Mouse (Mus musculus) skeletal muscle tissue, adult 2 months (tissue): ENCODE results near the gene Med13l.

Experiments used
- DNase-seq: peaks from one replicate; pipeline ENCODE4 v3.0.0-alpha.2; 2012; ENCODE audit warnings: low read depth, low spot score

The Med13l gene

DNA sequence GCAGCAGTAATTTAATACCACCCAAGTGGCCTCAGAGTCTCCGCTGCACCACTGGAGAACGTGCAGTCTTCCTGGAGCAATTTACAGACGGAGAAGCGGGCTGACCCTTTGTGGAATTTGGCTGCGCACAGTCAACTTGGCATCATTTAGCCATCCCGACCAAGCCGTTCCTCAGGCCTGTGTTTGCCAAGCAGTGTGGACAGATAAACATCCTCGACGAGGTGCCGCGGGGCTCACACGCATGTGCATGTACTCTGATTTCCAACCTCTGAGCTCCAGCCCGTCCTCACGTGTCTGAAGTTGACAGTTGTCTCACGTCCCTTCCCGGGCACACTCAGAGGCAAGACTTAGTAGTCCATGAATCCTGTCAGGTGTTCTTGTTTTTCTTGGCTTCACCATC lies 166.9 kb downstream of the Med13l start:
- DNase-seq, result peak; percentile 10

DNA sequence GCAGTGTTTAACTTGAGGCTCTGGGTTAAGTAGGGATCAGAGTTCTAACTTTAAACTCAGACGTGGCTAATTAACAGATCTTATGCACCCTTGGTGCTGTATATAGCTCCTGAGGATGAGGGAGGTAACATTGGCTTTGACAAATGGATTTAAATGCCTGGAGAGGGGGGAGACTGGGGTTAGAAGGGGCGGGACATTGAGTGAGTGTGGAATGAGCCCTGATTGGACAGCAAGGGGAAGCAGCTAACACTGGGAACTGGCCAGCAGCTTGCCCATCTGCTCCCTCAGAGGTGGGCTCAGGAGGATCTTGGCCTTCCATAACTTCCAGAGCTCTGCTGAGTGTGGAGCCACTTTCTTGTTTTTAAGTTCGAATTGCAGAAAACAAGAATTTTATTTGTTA lies 171.7 kb downstream of the Med13l start:
- no peak for DNase-seq

DNA sequence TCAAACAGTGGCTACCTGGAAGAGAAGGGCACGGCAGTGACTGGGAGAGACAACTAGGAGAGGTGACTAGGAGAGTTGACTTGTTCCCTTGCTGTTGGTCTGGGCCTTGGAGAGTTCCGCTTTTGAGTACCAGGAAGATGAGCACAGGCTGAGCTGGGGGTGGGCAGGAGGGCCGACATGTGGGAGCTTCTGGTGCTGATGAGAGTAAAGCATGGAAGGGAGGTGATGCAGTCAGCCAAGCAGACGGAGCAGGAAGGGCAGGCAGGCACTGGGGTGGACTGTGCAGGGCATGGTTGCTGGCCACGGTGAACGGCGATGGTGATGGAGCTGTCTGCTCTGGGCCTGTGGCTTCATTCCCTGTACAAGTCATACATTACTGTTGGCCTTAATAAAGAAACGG lies 172.2 kb downstream of the Med13l start:
- no peak for DNase-seq

DNA sequence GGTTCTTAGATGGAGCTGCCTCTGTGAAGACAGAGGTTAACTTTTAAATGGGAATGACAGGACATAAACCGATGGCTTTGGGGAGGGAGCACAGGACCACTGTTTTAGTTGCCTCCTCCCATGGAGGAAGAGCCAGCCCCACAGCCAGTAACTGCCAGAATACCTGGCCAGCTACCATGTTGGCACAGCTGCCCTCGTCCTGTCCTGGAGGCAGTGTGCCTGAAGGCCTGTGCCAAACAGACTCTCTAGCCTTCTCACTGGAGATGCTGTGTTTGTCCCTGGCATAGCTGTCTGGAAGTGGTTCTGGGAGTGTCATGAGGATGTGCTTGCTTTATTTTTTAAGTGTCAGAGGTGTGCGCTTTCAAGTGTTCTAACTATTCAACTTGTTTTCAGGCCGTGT lies 173.1 kb downstream of the Med13l start:
- DNase-seq, result peak; percentile 75

DNA sequence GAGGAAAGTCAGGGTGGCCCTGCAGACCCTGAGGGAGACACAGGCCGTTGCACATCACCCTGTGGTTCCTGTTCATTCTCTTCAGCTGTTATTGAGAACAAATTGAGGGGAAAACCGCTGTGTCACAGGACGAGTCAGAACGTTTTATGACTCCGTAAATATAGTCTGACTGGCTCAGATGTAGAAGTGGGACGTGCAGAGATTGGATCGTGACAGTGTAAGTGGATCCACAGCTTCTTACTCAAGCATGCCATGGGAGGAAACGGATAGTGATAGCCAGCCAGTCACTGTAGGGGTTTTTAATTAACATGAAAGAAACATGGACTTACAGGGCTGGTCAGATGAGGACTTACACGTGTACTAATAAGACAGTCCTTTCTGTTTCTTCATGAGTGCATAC lies 174.0 kb downstream of the Med13l start:
- DNase-seq, result peak; percentile 45

DNA sequence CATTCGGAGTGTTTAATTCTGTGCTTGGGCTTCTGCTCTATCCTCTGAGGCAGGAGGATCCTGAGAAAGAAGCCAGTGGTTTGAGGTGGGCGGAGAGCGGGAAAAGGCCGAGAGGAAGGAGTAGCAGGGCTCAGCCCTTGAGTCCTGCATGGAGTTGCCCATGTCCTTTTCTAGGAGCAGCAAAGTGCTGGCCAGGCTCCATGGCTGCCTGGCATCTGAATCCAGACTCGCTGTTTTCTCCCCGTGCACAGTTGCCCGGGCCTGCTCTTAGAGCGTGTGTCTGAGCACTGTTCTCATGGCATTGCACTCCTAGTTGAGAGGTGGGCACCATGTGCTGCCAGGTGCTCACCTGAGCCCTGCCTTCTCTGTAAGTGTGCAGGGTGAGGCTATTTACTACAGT lies 175.3 kb downstream of the Med13l start:
- peak; percentile 16 for DNase-seq

DNA sequence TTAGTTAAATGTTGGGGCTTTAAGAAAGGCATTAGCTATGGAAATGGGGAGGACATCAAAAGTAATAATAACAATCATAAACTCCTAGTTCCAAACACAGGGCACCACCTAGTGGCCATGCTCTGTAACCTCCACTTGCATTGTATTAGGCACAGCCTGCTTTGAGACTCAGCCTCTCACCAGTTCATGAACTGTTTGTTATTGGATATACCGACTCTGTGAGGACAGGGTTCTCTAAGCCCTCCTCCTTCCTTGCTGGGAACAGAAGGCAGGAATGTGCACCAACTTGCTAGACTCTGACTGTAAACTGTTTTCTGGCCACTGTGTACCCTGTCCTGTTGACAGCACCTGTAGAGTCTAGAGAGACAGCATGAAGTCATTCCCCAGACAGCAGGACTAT lies 177.1 kb downstream of the Med13l start:
- peak; percentile 38 for DNase-seq

DNA sequence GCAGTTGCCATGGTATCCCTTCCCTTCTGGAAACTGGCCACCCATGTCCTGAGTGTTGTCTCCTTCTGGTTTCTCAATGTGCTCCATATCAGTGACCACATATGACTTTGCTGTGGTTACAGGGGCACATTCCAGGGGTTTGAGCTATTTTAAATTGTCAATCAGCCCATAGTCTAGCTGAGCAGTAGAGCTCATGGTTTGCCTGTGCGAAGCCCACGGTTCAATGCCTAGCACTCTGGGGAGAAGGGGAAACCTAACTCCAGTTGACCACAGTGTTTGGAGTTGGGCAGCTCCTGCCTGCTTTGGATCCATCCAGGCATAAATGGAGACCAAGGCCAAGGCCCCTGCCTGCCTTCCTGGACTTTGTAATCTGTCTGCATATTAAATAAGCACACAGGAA lies 182.6 kb downstream of the Med13l start:
- no peak for DNase-seq

DNA sequence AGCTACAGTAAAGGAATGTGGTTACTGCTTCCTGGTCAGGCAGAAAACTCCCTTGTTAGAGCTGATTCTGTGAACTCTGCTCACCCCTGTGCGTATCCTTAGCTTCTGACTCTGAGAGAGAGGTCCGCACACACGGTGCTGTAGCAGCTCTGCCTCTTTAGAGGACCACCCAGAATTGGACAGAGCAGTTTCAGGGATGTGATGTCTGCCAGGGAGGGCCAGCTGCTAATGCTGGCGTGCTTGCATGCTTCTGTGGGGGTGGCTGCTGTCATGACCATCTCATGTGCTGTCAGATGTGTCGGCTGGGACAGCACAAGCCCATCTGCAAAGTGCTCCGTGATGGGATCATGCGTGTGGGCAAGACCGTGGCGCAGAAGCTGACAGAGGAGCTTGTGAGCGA lies 186.5 kb downstream of the Med13l start:
- no peak for DNase-seq

DNA sequence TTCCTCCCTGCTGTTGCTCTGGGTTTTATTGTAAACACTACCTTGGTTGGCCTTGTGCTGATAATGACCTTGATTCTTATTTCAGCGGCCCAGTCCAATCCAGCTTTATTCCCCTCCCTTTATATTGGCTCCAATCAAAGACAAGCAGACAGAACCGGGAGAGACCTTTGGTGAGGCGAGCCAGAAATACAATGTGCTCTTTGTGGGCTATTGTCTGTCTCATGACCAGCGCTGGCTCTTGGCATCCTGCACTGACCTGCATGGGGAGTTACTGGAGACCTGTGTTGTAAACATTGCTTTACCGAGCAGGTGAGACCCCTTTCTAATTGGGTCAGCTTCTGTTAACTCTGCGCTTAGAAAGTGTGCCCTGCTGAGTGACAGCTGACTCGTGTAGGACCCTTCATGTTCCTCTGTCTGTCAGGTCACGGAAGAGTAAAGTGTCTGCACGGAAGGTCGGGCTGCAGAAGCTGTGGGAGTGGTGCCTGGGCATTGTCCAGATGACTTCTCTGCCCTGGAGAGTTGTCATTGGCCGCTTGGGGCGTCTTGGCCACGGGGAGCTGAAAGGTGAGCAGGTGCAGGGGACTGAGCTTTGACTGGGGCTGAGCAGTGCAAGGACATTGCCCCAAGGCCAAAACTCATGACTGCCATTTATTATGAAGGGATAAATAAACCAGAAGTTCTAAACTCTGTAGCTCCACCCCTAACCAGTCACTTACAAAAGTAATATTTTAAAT lies 191.1 kb downstream of the Med13l start:
- no peak for DNase-seq

DNA sequence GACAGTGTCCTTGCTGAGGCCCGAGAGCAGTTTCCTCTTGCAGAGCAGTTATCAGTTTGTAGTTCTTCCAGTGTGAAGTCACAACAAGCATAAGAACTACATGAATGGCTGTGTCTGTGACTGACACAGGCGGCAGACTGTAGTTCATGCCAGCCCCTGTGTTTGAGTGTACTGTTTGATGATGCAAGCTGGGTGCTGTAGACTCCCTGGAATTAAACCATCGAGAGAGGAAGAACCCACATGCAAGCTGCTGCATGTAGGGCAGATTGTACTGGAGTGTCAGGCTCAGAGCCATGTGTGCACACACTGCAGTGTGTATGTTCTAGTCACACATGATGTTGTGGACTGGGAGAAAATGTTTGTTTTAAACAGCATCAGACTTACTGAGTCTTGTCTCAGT lies 192.4 kb downstream of the Med13l start:
- DNase-seq, result no peak

DNA sequence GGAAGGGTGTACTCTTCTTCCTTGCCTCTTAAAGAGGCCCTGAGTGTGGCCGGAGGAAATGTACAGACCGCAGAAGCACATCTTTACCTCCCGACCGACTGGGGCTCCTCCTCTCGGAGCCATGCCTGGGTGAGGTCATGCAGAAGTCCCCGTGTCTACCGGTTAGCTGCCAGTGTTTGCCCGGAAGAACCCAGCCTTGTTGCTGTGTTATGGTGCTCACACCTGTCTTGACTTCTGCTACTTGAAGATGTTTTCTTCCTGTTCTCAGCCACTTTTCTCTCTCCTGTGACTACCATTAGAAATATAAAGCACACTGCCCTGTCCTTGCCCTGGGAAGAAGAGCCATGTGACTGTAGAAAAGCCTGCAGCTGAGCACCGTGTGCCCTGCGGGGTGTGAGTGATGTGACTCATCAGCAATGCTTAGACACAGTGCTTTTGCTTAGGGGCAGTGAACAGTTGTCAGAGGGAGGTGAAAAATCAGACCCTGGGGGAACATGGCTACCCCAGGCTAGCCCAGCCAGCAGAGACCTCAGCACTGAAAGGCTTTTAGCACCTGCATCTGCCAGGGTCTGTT lies 193.1 kb downstream of the Med13l start:
- no peak for DNase-seq

DNA sequence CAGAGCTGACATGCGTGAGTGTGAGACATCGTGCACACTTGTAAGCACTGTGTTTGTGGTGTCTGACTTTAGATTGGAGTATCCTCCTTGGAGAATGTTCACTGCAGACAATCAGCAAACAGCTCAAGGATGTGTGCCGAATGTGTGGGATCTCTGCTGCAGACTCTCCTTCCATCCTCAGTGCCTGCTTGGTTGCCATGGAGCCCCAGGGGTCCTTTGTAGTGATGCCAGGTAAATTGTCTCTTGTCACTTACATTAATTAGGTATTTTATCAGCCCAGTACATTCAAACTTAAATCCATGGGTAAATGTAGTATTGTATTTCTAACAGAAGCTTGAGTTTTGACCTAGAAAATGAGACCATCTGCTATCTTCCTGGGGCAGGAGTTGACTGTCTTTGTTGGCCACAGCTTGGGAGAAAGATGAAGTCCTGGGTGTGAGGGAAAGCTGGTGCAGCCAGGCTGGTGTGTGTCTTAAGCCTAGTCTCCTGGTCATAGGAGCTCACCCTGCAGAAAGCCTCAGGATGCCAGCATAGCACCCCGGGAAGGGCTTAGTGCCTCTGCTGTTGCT lies 193.8 kb downstream of the Med13l start:
- no peak for DNase-seq

DNA sequence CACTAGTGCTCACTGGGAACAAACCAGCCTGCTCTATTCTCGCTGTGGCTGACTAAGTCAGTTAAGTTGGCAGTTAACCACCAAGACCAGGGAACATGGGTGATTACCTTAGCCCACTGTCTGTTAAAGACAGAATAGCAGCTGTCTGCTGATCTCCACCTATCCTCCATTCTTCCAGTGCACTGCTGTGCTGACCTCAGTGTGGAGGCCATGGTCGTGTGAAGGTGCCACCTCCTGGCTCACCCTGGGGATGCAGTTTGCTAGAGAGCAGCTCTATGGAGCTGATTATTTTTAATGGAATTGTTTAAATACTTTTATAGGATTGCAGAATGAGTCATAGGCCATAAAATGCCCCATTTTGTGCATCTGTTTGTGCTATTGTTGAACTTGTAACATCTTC lies 195.6 kb downstream of the Med13l start:
- DNase-seq, result no peak

DNA sequence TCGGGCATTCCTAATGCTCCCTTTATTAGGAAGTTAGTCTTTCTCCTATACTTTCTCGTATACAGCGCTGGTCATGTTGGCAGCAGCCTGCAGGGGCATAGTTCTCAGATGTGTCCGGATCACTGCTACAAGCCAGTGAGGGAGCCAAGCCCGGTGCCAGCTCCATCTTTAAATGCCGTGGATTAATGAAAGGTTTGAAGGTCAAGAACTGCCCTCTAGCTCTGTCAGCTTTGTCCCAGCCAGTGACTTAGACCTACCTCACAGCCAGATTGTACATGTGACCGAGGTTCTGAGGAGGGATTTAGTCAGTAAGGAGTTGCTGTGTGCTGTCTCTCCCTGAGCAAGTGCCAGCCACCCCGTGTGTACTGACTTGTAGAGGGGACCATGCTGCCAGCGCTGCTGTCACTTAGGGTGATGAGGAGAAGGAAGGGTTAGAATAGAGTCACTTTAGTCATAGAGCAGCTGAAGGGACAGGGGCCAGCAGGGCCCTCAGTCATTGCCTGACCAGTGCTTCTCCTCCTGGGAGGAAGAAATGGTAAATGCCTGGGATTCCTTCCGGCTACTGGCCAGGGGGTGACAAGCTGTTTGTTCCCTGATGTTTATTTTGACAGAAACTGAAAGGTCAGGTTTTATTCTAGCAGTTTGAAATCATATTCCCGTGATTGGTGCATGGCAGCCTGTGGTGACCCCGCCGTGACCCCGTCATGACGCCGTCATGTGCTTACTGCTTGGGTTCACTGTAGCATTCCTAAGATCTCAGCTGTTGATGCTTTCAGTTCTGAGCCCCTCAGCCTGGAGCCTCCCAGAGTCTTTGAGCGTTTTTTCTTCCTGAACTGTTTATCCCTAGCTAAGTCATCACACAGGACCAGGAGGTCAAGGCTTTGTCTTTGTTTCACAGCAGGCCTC lies 197.2 kb downstream of the Med13l start:
- no peak for DNase-seq

DNA sequence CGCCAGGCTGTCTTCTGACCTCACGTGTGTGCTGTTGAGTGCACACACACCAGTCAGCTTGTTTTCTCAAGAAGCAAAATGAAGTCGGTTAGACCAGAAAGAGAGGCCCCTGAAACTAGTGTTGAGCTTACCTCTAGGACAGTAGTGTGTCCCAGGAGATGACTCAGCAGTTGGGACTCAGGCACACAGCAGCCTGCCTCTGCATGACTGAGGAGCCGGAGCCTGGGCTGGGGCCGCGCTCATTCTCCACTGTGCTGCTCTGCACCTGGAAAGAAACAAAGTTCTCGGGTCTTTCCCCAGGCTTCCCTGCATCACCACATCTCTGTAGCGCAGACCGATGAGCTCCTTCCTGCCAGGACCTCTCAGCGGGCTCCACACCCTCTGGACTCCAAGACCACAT lies 200.5 kb downstream of the Med13l start:
- DNase-seq, result no peak

DNA sequence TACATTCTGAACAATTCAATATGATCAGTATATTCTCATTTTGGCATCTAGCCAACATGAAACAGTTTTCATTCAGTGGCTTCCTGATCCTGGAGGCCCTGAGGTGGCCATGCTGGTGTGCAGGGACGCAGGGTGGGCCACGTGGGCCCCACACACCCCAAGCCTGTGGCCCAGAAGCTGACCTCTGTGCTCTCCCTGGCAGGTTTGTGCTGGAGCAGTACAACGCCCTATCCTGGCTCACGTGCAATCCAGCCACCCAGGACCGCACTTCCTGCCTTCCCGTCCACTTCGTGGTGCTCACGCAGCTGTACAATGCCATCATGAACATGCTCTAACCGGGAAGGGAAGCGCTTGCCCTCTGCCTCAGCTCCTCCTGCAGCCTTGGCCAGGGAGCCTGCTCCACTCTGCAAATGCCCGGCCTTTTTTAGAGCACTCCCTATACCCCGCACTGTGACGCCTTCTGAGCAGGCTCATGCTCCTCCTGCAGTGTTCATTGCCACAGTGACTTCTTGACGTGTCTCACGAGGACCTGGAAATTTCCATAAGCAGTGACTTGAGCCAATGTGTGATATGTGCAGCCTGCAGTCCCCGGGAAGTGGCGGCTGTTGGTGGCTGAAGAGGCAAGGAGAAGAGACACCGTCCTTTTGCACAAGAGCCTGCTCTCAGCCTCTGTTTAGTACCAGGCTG lies 202.2 kb downstream of the Med13l start:
- DNase-seq, result no peak

DNA sequence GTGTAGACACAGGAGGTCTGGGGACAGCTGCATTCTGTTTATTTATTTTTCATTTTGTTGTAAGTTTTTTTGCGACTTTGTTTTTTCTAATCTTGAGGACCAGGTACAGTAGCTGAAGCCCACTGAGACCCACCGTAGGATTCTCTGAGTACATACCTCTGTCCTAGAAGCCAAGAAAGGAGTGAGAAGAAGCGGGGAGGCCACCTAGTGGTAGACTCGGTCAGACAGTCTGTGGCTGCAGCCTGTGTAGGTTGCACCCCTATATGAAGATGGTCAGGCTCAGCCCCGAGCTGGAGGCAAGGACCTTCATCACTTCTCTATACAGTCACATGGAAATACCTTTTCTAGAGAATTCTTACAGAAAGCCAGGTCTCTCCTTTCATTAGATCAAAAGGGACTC lies 202.9 kb downstream of the Med13l start:
- DNase-seq, result no peak

DNA sequence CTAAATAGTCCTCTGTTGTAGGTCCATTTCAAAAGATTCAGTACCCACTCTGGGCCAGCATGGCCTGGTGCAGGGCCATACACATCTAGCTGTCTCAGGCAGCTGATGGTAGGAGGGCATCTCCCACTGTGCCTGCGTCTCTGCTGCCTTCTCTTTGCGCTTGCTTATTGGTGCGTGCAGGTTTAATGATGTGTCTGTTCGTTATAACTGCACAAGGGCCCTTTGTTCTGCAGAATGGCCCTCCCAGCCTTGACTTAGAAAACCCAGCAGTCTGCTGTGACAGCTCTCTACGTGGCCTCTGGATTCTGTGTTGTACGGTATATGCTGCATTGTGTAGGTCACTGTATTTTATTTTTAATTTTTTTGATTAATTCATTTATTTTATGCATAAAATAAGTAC lies 208.7 kb downstream of the Med13l start:
- DNase-seq, result no peak

DNA sequence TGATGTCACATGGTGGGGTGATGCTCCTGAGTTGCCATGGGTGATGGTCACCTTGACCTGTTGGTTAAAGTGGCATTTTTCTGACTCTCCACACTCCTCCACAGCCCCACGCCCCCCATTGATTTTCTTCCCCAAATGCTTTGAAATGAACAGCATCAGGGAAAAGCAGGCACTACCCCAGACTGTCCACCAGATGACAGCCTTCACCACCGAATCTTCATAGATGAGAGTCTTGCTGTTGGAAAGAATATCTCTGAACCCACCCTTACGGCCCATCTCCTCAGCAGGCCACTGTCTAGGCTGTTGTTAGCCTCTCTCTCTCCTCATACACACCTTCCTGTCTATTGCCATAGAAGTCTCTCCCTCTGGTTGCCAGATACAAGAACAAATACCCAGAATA lies 213.4 kb downstream of the Med13l start:
- DNase-seq, result no peak

DNA sequence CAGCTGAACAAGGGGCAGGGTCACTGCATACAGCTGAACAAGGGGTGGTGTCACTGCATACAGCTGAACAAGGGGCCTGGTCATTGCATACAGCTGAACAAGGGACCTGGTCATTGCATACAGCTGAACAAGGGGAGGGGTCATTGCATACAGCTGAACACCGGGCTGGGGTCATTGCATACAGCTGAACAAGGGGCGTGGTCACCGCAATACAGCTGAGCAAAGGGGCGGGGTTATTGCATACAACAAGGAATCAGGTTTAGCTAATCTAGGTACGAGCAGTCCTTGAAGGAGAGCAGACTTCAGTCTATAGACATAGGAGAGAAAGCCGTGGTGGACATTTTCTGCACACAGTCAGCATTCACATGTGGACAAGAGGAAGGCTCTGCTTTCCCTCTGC lies 215.9 kb downstream of the Med13l start:
- DNase-seq, result no peak

DNA sequence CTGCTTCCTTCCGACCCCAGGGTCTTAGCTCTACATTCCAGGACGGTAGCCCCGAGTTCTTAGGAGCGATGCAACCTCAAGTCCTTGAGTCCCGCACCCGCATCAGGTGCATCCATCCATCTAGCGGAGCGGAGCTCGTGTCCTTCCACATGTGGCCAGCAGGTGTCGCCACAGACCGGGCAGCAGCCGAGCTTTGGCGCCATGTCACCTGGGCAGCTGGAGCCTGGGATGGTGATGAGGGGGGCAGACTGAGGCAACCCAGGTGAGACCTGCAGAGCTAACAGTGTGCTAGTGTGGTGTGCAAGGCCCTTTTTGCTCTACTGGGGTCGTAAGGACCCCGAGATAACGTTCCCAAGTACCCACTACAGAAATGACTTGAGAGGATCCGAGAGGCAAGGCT lies 221.1 kb downstream of the Med13l start:
- DNase-seq, result peak; percentile 69
